Mouse (Mus musculus) heart, adult 2 months (tissue): ENCODE data around the gene Hoga1. TPM values are rescaled to one million over a fixed set of nuclear protein-coding genes. Genes with fewer than 3 reads are reported as not detected.
"Not testable (repeated sequence)": the region's sequence is repeated elsewhere in the genome, so short reads cannot be mapped to it uniquely, and the experiment has no call there.

Source experiments
- DNase-seq, 2 experiments: peaks; one replicate each; pipeline ENCODE4 v3.0.0; 2021
- H3K27ac ChIP-seq: fragments of 200-600 bp; 2 replicates; pipeline ENCODE4 v1.8.1; 2022
- H3K27me3 ChIP-seq: fragments of 200-500 bp; 2 replicates; pipeline ENCODE4 v1.6.1; 2012; ENCODE audit warnings: mild to moderate bottlenecking, low read length, inconsistent platforms, mixed read lengths; ENCODE audit not compliant: control insufficient read depth, insufficient read depth
- H3K36me3 ChIP-seq: fragments of 200-500 bp; 2 replicates; pipeline ENCODE4 v1.6.1; 2012; ENCODE audit warnings: low read length, inconsistent platforms; ENCODE audit not compliant: control insufficient read depth, insufficient read depth
- H3K4me1 ChIP-seq: fragments of 200-500 bp; 2 replicates; pipeline ENCODE4 v1.6.1; 2011; ENCODE audit warnings: low read length; ENCODE audit not compliant: control insufficient read depth, insufficient read depth
- H3K4me3 ChIP-seq: fragments of 200-600 bp; 2 replicates; pipeline ENCODE4 v1.8.1; 2022
- H3K79me2 ChIP-seq: fragments of 200-500 bp; replicated peaks from 2 replicates; pipeline ENCODE4 v1.6.1; 2012; ENCODE audit warnings: mild to moderate bottlenecking, inconsistent platforms, low read length, moderate library complexity, mixed read lengths; ENCODE audit not compliant: control insufficient read depth, insufficient read depth
- H3K9ac ChIP-seq: fragments of 200-500 bp; 2 replicates; pipeline ENCODE4 v1.6.1; 2012; ENCODE audit warnings: low read depth, mild to moderate bottlenecking, control low read depth, inconsistent platforms, low read length, mixed read lengths
- CTCF ChIP-seq: fragments of 200-600 bp; IDR thresholded peaks from 2 replicates; pipeline ENCODE4 v1.8.1; 2022; ENCODE audit warnings: antibody characterized with exemption, mild to moderate bottlenecking, moderate library complexity
- EP300 ChIP-seq: fragments of 200-500 bp; IDR thresholded peaks from 2 replicates; pipeline ENCODE4 v1.6.1; 2011; ENCODE audit warnings: low read depth, low read length, control low read depth; ENCODE audit not compliant: insufficient read depth
- POLR2A ChIP-seq: fragments of 200-500 bp; IDR thresholded peaks from 2 replicates; pipeline ENCODE4 v1.6.1; 2011; ENCODE audit warnings: mild to moderate bottlenecking, low read depth, low read length, control low read depth; ENCODE audit not compliant: insufficient read depth
- WGBS: fragments of 180-500 bp; shearing (Covaris S2); methylation state at CpG from one replicate; pipeline ENCODE4 v1.1.7; 2018; 5-methylcytosine and 5-hydroxymethylcytosine counted together
- intact Hi-C: fragments of 180-260 bp; cut with DNase I; formaldehyde crosslinking; loops from one replicate; pipeline ENCODE4 v1.15.1; 2025
- polyA plus RNA-seq: library from polyadenylated mRNA; depleted of rRNA; stranded (reverse); fragments of >200 nt; gene quantifications from 2 replicates; pipeline ENCODE4 v1.2.3, GENCODE M21; 2012
- total RNA-seq, 2 experiments: library from RNA; stranded (reverse); gene quantifications; 2 replicates each; pipeline ENCODE4 v1.2.3; 2021

The Hoga1 gene
- total and polyA plus RNA-seq, 3 experiments = 1.4 to 2.3 (median 1.6) TPM

- Histone ChIP-seq H3K9ac (no peak overlapping the region), H3K4me1 (no peaks in the 10 kb centered on the region), H3K27me3 (no peaks in the 10 kb centered on the region), H3K4me3 (no peak overlapping the region), H3K79me2 (no peaks in the 10 kb centered on the region), H3K27ac (no peak overlapping the region), H3K36me3 (no peaks in the 10 kb centered on the region)
- TF ChIP-seq EP300 = no peak
- no peak for TF ChIP-seq CTCF
- TF ChIP-seq POLR2A = no peak
- intact Hi-C loops = no loop called here
- 91% methylated on average over 16 of the region's 16 CpGs for WGBS
- DNase-seq = no peak
Measured at GRCm38 (mm10) chr19:42075992-42076391, 30.6 kb downstream of the Hoga1 start.

- Histone ChIP-seq H3K4me1 (no peaks in the 10 kb centered on the region), H3K27me3 (no peaks in the 10 kb centered on the region), H3K79me2 (no peaks in the 10 kb centered on the region), H3K4me3 (no peak overlapping the region), H3K9ac (no peak overlapping the region), H3K27ac (no peak overlapping the region), H3K36me3 (no peaks in the 10 kb centered on the region)
- 91% methylated on average over 8 of the region's 8 CpGs for WGBS
- DNase-seq = no peak
- TF ChIP-seq POLR2A = no peak
- no peak for TF ChIP-seq CTCF
- no peak for TF ChIP-seq EP300
- intact Hi-C loops = no loop called here
Measured at GRCm38 (mm10) chr19:42078566-42078965, 33.2 kb downstream of the Hoga1 start.

GRCm38 (mm10) chr19:42079006-42079405, 33.6 kb downstream of the Hoga1 start:
- TF ChIP-seq CTCF = no peak
- TF ChIP-seq POLR2A = no peak
- no peak for TF ChIP-seq EP300
- intact Hi-C loops = no loop called here
- Histone ChIP-seq H3K36me3 (no peaks in the 10 kb centered on the region), H3K79me2 (no peaks in the 10 kb centered on the region), H3K4me3 (no peak overlapping the region), H3K27ac (no peak overlapping the region), H3K27me3 (no peaks in the 10 kb centered on the region), H3K9ac (no peak overlapping the region), H3K4me1 (no peaks in the 10 kb centered on the region)
- DNase-seq = no peak
- 90% methylated on average over 12 of the region's 12 CpGs for WGBS

- Histone ChIP-seq H3K4me1 (no peaks in the 10 kb centered on the region), H3K79me2 (no peaks in the 10 kb centered on the region), H3K4me3 (no peak overlapping the region), H3K9ac (no peak overlapping the region), H3K27ac (no peak overlapping the region), H3K36me3 (no peaks in the 10 kb centered on the region), H3K27me3 (no peaks in the 10 kb centered on the region)
- no peak for TF ChIP-seq EP300
- TF ChIP-seq CTCF = no peak
- no peak for TF ChIP-seq POLR2A
- 63% methylated on average over 5 of the region's 5 CpGs for WGBS
- no peak for DNase-seq
- intact Hi-C loops = no loop called here
Measured at GRCm38 (mm10) chr19:42079950-42080349, 34.5 kb downstream of the Hoga1 start.

GRCm38 (mm10) chr19:42080469-42080868, 35.1 kb downstream of the Hoga1 start:
- Histone ChIP-seq H3K9ac (no peak overlapping the region), H3K4me1 (no peaks in the 10 kb centered on the region), H3K27ac (no peak overlapping the region), H3K4me3 (no peak overlapping the region), H3K36me3 (no peaks in the 10 kb centered on the region), H3K79me2 (no peaks in the 10 kb centered on the region), H3K27me3 (no peaks in the 10 kb centered on the region)
- TF ChIP-seq EP300 (no peak), CTCF (no peak), POLR2A (no peak)
- intact Hi-C loops = no loop called here
- no peak for DNase-seq
- 78% methylated on average over 11 of the region's 11 CpGs for WGBS

GRCm38 (mm10) chr19:42081613-42082012, 36.2 kb downstream of the Hoga1 start:
- H3K4me3 ChIP-seq, H3K4me1 ChIP-seq, H3K27ac ChIP-seq, H3K27me3 ChIP-seq, H3K79me2 ChIP-seq, DNase-seq, H3K36me3 ChIP-seq, H3K9ac ChIP-seq, intact Hi-C loops: not testable (repeated sequence)
- WGBS = 86% methylated on average over 5 of the region's 5 CpGs
